Comparison of ENCODE assay signal across 1 mouse cellular context in genomic region chr6:87668733-87669132, GRCm38 (mm10).
TF ChIP-seq lines count a peak whose summit lies in the region.

No protein-coding gene starts in this region.

TF ChIP-seq in MEL, 35 proteins besides CTCF, POLR2A, EP300 and RAD21 (continued from another document):
- TF ChIP-seq TCF12 (IDR thresholded peaks at IDR 0.05; ENCODE audit: low read depth, low read length) (peak; percentile 79), CHD1 (IDR thresholded peaks at IDR 0.05; ENCODE audit: low read depth, low read length) (no peak), SIN3A (IDR thresholded peaks at IDR 0.05; ENCODE audit: low read length) (peak; percentile 89), ZNF384 (IDR thresholded peaks at IDR 0.05; ENCODE audit: low read depth, low read length) (peak; percentile 97), ZMIZ1 (IDR thresholded peaks at IDR 0.05; ENCODE audit: low read depth, low read length) (no peak), JUND (IDR thresholded peaks at IDR 0.05; ENCODE audit: low read depth, low read length) (no peak), MXI1 (IDR thresholded peaks at IDR 0.05; ENCODE audit: low read depth, low read length) (peak; percentile 83)
